Mouse (Mus musculus) myocyte (in vitro differentiated cells): Measurements from ENCODE around the gene Rabep1.

ENCODE experiments used
- E2F4 ChIP-seq: IDR thresholded peaks from one replicate; pipeline ENCODE4 v1.6.1; 2011; ENCODE audit warnings: mild to moderate bottlenecking, control low read depth, moderate library complexity; ENCODE audit not compliant: insufficient read depth
- POLR2A ChIP-seq: IDR thresholded peaks from one replicate; pipeline ENCODE4 v1.6.1; 2011; ENCODE audit warnings: low read depth, mild to moderate bottlenecking, control low read depth, moderate library complexity; ENCODE audit not compliant: insufficient read length
- TCF12 ChIP-seq: IDR thresholded peaks from one replicate; pipeline ENCODE4 v1.6.1; 2011; ENCODE audit warnings: mild to moderate bottlenecking, control low read depth; ENCODE audit not compliant: poor library complexity, insufficient read depth, severe bottlenecking

GRCm38 (mm10) chr11:70833408-70833807, 11.2 kb upstream of the Rabep1 start:
- TF ChIP-seq POLR2A = no peak
- TF ChIP-seq TCF12 = no peak
- no peak for TF ChIP-seq E2F4
